Mouse (Mus musculus) adrenal gland, postnatal 36 days (tissue): ENCODE measurements at regions not wholly inside any gene's neighbourhood (a gene's known extent, or its start where the extent isn't known, plus 50 kb on each side); places are given as distances from the start of the nearest gene placed in this dataset.

Experiments used
- DNase-seq, 2 experiments: peaks; one replicate each; pipeline ENCODE4 v3.0.0; 2021; ENCODE audit warnings: mixed read lengths in 1 of 2

GRCm38 (mm10) chr19:53476768-53477547 is 52.0 kb upstream of the Dusp5 start:
- peak in 1 of 2 experiments; percentile 10 for DNase-seq

- DNase-seq = no peak
Measured at GRCm38 (mm10) chr19:53469256-53469655, 59.7 kb upstream of the Dusp5 start.

DNA sequence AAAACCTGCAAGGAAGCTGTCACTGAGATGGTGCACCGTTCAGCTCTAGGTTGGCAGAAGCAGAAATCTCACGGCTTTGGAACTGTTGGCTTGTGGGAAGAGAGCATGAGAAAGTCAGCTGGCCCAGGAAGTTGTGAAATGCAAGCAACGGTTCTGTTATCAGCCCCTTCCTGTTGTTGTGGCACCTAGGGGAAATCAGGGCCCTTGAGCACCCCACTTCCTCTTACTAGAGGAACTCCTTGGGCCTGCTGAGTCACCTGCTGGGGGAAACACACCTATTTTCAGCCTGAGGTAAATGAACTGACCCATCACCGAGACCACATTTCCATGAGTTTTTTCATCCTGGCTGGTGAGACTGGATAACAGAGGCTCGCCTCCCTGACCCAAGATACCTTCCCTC is 64.2 kb upstream of the Dusp5 start:
- no peak for DNase-seq

DNA sequence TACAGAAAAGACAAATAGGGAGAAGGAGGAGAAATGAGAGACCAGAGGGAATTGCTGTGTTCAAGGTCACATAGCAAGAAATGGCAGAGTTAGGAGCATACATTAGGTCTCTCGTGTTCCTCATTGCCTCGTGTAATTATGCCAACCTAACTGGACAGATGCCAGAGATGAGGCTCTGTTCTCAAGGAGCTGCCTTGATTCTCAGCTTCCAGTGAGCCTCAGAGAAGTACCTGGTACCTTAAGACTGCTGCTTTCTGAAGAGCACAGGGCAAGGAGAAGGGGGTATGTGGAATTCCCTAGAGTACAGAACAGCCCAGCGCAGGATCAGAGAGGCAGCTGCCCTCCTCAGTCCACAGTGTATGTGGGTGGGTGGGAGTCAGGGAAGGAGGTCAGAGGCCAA is 64.8 kb upstream of the Dusp5 start:
- DNase-seq = no peak

- DNase-seq = no peak
Measured at GRCm38 (mm10) chr19:53461025-53462015, 67.6 kb upstream of the Dusp5 start.

DNA sequence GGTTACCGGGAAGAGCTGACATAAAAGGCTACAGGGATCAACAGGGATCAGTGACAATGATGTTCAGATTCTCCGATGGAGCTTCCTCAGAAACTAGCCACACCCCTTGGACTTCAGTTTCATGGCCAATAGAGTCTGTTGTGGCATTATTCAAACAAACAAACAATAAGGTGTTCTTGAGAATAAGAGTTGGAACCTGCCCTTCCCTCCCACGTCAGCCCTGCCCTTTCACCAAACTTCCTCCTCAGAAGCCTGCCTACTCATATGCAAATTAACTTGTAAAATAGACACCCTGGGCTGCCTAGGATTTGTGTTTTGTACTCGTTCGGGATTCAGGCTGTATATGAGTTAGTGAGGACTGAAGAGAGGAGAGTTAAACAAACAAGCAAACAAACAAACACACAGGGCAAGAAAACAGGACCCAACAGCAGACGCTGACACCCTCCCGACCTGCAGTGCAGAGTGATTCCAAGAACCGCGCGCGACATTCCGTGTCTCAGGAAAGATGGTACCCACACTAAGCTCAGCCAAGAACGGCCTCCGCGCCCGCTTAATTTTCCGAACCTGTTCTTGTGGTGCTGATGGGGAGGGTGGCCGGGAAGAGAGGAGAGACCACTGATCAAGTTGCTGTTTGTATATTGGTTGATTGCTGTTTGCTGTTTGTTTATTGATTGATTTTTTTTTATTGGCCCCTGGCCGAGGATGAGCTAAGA is 68.4 kb upstream of the Dusp5 start:
- DNase-seq = no peak

DNA sequence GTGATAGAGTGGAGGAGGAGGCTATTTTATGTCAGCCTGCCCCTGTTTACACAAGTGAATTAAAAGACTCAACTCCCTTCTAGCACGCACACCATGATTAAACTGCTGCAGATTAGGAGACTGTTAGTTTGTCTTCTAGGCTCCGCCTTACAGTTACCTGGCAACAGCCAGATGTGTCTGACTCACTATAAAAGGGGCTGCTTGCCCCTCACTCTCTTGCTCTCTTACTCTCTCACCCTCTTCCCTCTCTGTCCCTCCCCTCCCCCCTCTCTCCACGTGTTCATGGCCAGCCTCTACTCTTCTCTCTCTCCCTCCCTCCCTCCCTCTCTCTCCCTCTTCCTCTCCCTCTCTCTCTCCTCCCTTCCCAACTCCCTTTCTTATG is 69.0 kb upstream of the Smndc1 start:
- DNase-seq = no peak

- no peak for DNase-seq
Measured at GRCm38 (mm10) chr19:53458770-53459406, 68.5 kb upstream of the Smndc1 start.

- peak in 1 of 2 experiments; percentile 42 for DNase-seq
Measured at GRCm38 (mm10) chr19:53456681-53457080, 66.3 kb upstream of the Smndc1 start.

DNA sequence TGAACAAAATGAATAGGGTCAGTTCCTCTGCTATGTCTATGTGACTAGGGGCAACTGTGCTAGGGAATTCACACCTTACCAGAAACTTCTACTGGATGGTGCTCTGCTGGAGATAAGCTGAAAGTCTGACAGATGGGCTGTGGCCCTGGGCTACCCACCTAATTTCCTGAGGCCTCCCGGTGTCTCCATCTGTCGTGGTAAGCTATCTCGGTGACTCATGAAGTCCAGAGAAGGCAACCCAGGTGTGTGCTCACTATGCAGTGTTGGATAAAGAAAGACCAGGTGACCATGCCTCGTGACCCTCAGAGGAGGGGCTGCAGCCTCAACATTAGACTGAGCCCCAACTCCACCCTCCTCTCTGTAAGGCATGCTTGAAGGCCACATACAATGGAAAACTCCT is 64.2 kb upstream of the Smndc1 start:
- DNase-seq = no peak

DNA sequence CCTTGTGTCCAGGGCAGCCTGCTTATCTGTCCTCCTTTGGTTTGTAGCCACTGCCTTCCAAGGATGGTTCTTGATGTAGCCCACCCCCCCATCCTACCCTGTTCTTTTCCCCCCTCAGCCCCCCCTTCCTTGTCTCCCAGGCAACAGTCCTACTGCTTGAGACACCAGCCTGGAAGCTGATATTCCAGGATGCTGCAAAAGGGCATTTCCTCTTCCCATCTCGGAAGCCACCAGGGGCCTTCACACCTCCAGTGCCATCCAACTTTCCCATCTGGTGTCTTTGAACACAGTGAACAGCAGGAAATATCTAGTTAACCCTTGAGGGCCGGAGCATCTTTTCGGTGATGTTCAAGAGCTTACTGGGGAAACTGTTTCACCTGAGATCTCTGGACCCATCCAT is 63.7 kb upstream of the Smndc1 start:
- DNase-seq = no peak

- DNase-seq = no peak
Measured at GRCm38 (mm10) chr19:53453317-53453947, 63.1 kb upstream of the Smndc1 start.

- DNase-seq = no peak
Measured at GRCm38 (mm10) chr19:53452360-53452759, 62.0 kb upstream of the Smndc1 start.

DNA sequence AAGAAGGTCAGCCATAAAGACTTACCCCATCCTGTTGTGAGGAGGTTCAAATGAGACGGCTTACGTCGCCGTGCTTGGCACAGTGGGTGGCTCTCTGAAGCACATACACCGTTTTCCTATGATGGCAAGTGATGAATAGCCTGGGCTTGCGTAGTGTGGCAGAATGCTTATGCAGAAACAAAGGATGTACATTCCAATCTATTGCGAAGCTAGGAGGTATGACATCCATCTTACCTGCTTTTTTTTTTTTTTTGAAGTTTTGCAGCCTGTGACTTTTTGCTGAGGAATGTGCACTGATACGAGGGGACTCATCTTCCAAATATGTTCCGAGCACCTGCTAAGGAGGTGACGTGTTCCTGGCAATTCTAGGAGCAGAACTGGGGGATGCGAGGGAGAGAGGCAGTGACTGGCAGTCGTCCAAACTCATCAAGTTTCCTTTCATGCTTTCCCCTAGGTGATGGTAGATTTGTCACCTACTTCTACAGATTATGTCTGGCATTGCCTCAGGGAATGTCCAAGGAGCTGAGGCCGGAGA is 61.1 kb upstream of the Smndc1 start:
- DNase-seq = no peak

- no peak for DNase-seq
Measured at GRCm38 (mm10) chr19:53450624-53451387, 60.4 kb upstream of the Smndc1 start.

GRCm38 (mm10) chr19:53449137-53449783 is 58.9 kb upstream of the Smndc1 start:
- DNase-seq = no peak

GRCm38 (mm10) chr19:53448206-53448605 is 57.8 kb upstream of the Smndc1 start:
- DNase-seq = peak; percentile 33 to 69

DNA sequence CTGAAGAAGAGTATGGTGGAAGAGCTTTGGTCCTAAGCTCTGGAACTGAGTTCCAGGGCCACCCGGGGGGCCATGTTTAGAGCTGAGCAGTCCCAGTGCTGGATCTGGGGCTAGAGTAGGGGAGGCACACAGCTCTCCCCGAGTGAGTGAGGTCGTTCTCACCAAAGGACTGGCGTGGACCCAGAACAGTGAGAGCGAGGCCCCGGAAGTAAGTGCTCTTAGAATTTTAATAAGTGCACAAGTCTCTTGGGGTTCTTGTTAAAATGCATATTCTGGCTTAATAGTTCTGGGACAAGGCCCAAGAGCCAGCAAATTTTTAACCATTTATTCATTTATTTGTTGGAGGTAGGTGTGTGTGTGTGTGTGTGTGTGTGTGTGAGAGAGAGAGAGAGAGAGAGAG is 57.4 kb upstream of the Smndc1 start:
- DNase-seq = no peak

DNA sequence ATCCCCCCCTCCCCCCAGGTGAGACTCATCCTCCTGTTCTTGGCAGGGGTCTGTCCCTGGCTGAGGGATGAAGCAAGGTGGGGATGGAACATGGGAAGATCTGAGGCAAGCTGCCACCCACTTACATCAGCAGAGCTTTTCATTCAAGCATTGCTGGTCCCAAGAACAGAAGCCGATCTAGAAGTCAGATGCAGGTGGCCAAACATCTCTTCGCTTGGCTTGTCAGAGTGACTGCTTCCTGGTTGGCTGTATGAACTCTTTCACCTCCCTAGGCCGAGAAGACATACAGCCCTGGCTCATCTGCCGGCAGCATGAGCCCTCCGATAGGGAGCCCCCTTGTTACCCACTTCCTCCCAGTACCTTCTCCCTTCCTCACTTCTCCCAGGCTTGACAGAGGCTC is 55.8 kb upstream of the Smndc1 start:
- DNase-seq = no peak

DNA sequence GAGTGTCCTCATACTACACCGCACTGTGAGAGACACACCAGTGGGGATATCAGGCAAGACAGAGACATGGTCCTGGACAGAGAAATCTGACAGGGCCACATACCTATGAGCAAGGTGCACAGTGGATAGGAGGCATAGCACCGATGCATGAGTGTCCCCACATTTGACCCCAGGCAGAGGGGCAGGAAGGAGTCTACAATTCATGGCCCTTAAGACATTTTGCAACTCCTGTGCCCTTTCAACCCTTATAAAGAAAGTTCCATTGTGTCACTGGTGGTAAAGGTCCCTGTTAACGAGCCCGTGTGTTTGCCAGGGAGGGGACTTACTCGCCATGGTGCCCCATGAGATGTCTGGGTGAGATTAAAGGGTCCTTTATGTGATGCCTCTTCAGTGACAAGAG is 54.3 kb upstream of the Smndc1 start:
- no peak for DNase-seq
